ENCODE assay signal across 15 mouse cellular contexts in the genomic region with DNA sequence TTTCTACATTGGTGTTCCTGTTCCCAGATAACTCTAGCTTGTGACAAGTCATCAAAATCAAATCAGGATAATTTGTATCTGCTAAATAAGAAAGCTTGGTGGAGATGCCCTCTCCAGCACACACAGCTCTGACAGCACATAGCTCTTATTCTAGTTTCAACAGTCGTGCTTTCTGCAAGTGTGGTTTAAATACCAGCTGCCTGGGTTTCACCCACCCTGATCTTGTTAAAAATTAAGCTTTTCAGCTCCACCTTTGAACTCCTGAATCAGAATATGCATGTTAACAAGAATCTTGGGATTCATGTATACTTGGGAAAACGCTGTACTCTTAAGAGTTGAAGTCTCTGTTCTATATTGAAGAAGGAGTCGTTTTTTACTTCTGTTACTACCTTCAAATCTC.
"Had no signal": no experiment of that assay in that cellular context is flagged by ENCODE, and none has a peak within 500 bp of the region (broad histone marks: within the 10 kb centered on the region; RNA-seq: fewer than 3 reads in every experiment).

No protein-coding gene starts in this region.

- H3K9me3 ChIP-seq: hindbrain, embryonic 13.5 days; limb, embryonic 12.5 days; liver, embryonic 15.5 days; midbrain, embryonic 10.5 days; neural tube, embryonic 12.5 days had no signal

- H3K27me3 ChIP-seq: hindbrain, embryonic 13.5 days; limb, embryonic 12.5 days; liver, embryonic 15.5 days; neural tube, embryonic 12.5 days had no signal

- DNase-seq: liver; lung, adult 2 months; lung, postnatal 36 days; midbrain, embryonic 14.5 days; retina, postnatal 1 day; right cerebral cortex, postnatal 14 days; thymus, postnatal 36 days had no signal

- H3K4me3 ChIP-seq: hindbrain, embryonic 13.5 days; limb, embryonic 12.5 days; liver, embryonic 15.5 days; midbrain, embryonic 10.5 days; myocyte; neural tube, embryonic 12.5 days had no signal

- ATAC-seq: hindbrain, postnatal 0 days; lung, postnatal 0 days had no signal

- H3K36me3 ChIP-seq: hindbrain, embryonic 13.5 days; limb, embryonic 12.5 days; liver, embryonic 15.5 days; midbrain, embryonic 10.5 days; neural tube, embryonic 12.5 days had no signal

- H3K4me1 ChIP-seq: limb, embryonic 12.5 days; liver, embryonic 15.5 days; neural tube, embryonic 12.5 days had no signal

- H3K27ac ChIP-seq: hindbrain, embryonic 13.5 days; hindbrain, postnatal 0 days; limb, embryonic 12.5 days; liver, embryonic 15.5 days; midbrain, embryonic 10.5 days; neural tube, embryonic 12.5 days had no signal

- H3K9ac ChIP-seq: hindbrain, embryonic 13.5 days; limb, embryonic 12.5 days; liver, embryonic 15.5 days; neural tube, embryonic 12.5 days had no signal

- H3K4me2 ChIP-seq: hindbrain, embryonic 13.5 days; limb, embryonic 12.5 days; liver, embryonic 15.5 days; neural tube, embryonic 12.5 days had no signal
